Mouse (Mus musculus) testis, adult 2 months (tissue): ENCODE results near the gene Ppp2r2c.

Experiments
- CTCF ChIP-seq: fragments of 200-500 bp; IDR thresholded peaks from 2 replicates; pipeline ENCODE4 v1.5.1; 2012; ENCODE audit warnings: low read depth, mild to moderate bottlenecking, inconsistent platforms, low read length, moderate library complexity; ENCODE audit not compliant: control insufficient read depth, insufficient read depth, insufficient replicate concordance
- POLR2A ChIP-seq: fragments of 200-500 bp; IDR thresholded peaks from 2 replicates; pipeline ENCODE4 v1.6.1; 2012; ENCODE audit warnings: low read depth, mild to moderate bottlenecking, inconsistent platforms, low read length, moderate library complexity; ENCODE audit not compliant: control insufficient read depth

GRCm38 (mm10) chr5:36960501-36960900 lies 92.2 kb downstream of the Ppp2r2c start:
- TF ChIP-seq CTCF (no peak), POLR2A (no peak)
